Mouse (Mus musculus) thymus, postnatal 4 days (tissue): ENCODE data around the gene Fgfr2.

Source experiments
- DNase-seq: peaks from one replicate; pipeline ENCODE4 v3.0.0; 2021

The Fgfr2 gene

DNA sequence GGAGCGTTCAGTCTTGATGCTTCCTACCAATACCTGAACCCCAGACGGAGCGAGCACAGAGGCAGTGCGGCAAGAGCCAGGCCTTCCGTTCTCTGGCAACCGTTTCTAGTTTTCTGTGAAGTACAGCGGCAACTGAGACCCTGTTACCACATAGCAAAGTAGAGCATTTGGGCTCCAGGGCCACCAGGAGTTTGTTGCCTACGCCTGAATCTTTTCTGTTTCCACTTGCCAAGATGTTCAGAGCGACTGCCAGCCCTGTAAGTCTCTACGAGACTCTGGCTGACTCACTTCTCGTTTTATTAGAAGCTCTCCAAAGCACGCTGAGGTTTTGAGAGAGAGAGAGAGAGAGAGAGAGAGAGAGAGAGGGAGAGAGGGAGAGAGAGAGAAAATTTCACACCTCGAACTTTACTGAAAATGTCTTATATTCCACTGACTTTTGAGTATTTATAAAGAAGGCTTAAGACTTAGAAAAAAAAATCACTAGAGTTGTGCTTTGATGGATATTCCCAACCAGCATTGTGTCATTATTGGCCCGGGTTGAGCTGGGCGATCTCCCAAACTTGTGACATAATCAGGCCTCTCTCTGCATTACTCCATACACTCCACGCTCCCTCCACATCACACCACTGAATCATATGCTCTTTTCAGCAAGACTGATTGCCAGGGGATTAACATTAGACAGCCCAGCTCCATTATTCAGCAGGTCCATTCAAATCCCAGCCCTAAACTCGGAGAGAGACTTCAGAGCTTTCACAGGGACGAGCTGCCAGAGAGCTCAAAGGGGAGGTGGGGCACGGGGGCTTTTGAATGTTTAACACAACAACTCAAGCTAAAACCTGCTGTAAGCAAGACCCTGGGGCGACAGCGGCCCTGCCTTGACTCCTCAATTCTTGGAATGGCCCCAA, 2907.6 kb downstream of the Fgfr2 start:
- no peak for DNase-seq

DNA sequence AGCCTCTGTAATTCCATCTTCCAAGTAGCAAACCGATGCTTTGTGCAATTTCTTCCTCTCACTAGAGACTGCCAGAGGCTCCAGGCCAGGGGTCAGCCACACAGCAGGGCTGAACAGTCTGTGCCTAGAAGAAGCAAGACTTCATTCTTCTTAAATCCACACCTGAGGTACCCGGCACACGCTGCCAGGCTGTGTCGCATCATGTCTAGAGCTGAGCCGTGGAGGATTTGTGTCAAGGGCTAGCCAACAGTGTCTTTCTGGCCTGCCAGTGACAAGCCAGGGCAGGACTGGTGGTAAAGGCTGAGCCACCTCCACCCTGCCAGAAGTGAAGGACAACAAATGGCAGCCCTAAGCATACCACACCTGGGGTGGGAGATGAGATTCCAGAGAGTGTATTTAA, 2910.0 kb downstream of the Fgfr2 start:
- no peak for DNase-seq

DNA sequence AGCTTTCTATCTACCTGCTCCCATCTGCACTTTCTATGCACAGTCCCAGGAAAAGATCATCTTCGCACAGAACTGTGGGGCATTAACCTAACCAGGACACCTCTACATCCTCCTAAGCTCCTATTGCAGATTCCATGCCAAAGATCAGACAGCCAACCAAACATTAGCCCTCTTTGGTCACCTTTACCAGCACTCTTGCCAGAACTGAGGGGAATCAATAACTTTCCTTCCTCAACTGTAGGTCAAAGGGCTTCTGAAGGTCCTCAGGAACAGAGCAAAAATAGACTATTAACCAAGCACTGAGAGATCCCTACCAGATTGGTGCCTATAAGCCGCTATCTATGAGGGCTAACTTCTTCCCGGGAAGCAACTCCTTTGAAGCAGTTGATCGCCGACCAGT, 2911.7 kb downstream of the Fgfr2 start:
- no peak for DNase-seq

DNA sequence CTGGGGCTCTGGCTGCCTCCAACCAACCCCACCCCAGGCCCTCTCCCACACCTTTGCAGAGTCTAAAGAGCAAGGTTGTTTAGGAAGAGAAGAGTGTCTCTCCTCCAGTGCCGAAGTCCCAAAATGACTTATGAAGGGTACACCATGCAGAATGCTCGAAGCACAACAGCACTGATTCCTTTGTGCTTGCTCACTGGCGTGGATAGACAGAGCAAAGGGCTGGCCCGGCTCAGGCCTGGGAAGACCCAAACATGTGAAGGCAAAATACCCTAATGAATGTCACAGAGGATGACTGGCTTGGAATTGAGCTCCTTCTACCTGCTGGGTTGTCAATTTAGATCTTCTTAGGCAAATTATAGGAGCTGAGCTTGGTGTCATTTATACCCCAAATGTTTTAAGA, 2914.5 kb downstream of the Fgfr2 start:
- no peak for DNase-seq

DNA sequence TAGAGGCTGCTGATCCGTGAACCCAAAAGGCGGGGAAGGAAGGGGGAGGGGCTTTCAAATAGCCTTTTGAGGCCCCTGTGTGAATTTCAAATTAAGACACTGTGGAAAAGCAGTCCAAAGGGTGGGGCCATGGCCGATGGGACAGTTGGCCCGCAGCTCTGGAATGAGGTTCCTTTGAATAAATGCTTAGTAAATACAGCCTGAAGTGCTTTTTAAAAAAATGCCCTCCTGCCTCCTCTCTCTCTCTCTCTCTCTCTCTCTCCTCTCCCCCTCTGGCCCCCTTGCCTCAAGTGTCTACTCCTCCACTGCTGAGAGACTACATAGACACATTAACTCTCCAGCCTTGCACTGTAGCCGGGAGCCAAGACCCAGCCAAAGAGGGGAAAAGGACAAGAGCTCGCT, 2917.0 kb downstream of the Fgfr2 start:
- DNase-seq: no peak

DNA sequence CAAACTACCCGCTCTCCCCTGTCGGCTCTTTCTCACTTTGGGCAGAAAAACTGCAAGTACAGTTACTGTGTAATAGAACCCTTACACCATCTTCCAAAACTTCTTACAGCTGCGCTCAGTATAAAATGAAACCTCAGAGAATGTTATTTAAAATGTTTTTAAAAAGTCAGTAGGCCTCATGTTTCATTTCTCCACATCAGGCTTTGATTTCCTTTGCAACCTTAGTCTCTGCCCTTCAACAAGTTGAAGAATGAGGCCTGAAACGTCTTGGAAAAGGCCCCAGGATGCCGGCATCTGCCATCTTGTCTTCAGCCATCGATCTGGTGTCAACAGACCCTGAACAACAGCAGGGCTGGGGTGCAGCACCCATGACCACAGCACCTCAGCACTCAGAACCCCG, 2918.0 kb downstream of the Fgfr2 start:
- no peak for DNase-seq

DNA sequence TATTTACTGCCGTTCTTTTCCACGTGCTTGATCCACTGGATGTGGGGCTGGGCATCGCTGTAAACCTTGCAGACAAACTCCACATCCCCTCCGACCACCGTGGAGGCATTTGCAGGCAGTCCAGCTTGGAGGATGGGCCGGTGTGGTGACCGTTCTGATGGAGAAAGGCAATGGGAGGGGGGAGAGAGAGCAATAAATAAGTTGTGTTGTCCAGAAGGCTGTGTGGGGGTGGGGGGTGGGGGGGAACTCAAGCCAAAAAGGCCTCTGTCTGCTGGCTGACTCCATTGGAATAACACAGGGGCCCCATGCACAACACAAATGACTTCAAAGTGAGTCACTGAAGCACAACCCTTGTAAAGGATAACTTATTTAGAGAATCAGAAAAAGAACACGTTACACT, 2922.1 kb downstream of the Fgfr2 start:
- no peak for DNase-seq

DNA sequence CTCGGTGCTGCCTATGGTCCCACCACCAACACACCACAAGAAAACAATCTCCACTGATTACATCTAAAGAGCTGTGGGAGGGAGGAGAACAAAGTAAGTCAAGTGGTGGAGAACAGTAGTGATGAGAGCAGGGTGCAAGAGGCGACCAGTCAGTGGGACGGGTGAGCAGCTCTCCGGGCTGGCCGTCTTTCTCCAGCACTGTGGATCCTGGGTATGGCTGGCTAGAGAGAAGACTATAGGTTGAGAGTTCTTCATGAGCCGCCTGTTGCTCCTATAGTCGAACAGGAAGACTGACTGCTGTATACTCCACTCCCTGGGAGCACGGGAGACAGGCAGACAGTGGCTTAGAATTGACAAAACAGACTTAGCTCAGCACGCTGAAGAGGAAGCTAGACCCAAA, 2923.2 kb downstream of the Fgfr2 start:
- DNase-seq: no peak

DNA sequence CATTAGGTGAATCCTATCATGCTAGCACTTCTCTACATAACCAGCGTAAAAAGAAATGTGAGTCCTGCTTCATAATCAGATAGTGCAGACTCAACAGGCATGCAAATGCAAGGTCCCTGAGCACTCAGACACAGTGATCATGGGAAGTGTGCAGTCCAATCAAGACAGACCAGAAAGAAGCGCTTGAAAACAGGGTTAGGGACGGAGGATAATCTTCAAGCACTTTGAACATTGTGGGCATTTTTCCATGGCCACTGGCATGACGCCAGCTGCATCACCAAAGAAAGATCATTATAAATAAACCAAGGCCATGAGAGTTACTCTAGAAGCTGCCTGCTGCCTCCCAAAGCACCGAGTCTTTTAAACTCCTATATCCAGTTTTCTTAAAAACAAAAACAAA, 2923.8 kb downstream of the Fgfr2 start:
- no peak for DNase-seq

DNA sequence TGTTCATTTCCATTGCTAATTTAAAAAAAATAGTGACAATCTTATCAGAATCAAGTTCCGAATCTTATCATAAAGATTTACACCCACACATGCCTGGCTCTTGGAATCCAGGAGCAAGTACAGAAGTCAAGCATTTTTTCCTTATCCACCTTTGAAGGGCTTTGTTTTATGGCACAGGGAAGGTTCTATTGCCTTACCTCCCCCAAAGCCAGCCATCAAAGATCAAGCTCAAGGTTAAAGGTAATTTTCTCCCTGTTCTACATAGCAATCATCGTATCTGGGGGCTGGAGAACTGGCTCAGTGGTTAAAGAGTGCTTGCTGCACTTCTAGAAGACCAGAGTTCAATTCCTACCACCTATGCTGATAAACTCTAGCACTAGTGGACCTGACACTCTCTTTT, 2928.1 kb downstream of the Fgfr2 start:
- no peak for DNase-seq

DNA sequence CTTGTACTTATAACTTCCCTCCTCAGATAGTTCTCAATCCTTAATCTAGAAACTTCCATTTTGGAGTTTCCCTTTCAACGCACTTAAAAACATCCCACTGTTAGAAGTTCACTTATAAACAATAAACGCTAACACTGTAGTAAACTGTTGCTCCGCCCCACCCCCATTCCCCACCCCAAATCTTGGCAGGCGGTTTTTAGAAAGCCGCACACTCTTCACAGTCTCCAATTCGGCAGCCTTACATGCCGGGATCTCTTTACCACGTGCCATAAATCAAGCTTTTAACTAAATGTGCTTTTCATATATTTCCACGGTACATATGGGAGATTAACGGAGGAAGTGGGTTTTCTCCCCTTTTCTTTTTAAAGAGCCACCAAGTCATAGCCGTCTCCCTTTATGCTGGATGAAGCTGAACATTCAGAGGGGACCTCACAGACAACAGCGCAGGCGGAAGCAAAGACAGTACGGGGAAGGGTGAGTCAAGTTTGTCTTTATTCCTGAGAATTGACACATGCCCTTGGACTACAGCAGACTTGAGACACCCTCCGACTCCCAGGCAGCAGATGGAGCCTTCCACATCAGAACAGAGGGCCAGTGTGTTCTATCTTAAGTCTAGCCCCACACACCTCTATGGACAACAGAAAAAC, 2932.7 kb downstream of the Fgfr2 start:
- DNase-seq: no peak

DNA sequence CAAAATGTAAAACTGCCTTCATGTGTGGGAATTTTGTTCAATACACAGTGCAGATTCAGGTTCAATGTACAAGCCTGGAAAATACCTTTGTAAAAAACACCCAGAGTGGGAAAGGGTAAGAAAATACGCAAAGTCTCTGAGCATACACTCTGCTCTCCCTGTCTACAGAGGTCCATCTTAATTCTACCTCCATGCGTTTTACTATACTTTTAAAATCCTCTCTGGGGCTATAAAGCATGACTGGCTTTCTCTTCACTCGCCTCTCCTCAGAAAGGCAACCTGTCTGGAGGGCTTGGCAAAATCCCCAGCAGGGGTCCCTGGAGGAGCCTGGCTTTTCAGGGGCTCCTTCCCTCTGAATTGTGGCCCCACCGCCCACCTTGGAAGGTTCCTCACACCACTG, 2933.2 kb downstream of the Fgfr2 start:
- no peak for DNase-seq

DNA sequence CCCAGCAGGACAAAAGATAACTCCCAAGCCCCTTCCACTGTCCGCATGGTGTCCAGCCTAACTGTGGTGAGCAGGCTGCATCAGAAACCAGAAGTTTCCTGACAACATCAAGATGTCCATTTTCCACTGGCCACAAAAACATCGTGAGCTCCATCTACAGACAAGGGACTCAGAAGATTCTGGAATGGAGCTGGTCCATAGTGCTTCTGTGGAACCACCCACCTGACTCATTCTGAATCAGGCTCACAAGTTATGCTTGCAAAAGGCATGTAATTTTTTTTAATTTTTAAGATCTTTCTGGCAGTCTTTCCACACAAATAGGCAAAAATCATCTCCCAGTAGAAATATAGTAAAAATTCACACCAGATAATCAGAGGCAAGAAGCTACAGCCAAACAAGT, 2935.0 kb downstream of the Fgfr2 start:
- DNase-seq: no peak

DNA sequence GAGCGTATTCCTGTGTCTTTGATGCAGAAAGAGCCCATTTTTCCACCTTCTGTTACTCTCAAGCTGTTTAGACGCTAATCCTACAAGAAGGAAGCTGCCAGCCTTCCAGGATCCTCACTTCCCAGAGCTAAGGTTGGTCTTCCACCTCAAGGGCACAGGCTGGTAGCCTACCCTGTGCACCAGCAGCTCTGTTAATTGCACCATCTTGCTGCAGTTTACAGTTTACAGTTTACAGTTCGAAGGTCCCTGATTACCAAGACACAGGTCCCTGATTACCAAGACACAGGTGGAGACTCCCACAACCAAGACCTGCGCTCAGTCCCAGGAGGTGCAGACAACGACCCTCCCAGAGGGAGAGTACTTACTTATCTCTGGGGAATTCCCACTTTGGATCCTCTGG, 2938.3 kb downstream of the Fgfr2 start:
- no peak for DNase-seq

DNA sequence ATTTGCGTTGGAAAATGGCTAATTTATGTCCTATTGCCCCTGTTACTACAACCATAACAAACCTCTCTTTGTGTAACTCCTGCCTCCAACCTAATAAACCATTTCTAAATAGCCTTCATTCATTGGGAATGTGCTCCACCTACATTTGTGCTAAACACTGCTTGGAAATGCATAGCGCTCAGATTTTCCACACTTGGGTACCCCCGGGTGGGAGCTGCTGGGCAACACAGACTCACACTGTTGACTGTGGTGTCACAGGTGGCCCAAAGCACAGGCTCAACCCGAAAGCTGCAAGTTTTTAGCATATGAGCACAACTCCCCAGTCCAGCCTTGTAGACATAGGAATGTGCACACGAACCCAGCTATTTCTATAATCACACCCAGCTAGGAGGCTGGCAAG, 2939.2 kb downstream of the Fgfr2 start:
- DNase-seq: no peak

DNA sequence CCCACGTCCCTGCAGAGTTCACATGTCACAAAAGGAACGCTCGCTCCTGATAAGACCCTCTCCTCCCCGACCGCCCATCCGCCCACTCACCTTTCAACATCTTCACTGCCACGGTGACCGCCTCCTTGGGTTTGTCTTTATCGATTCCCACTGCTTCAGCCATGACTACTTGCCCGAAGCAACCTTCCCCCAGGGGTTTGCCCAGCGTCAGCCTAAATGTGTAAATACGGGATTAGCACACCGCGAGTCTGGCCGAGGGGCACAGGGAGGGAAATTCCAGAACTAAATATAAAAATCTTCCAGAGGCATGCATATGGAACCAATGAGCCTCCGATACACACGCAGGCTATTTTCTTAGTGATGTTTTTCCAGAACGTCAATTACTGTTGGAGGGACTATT, 2940.6 kb downstream of the Fgfr2 start:
- DNase-seq: no peak

DNA sequence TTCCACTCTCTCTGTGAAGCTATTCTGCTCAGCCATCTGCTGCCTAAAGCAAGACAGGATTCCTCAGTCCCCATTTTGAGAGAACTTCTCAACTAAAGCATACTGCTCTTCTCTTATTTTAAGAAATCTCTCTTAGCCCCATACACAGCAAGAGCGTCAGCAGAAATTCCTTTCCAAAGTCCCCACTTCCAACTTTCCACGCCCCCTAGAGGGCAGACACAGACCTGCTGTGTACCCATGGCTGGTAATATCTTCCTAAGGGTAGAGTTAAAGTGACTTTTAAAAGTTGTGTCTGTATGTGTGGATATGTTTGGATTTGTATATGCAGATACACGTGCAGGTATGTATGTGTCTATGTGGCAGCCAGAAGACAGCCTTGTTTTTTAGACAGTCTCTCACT, 2944.2 kb downstream of the Fgfr2 start:
- DNase-seq: peak; percentile 13

DNA sequence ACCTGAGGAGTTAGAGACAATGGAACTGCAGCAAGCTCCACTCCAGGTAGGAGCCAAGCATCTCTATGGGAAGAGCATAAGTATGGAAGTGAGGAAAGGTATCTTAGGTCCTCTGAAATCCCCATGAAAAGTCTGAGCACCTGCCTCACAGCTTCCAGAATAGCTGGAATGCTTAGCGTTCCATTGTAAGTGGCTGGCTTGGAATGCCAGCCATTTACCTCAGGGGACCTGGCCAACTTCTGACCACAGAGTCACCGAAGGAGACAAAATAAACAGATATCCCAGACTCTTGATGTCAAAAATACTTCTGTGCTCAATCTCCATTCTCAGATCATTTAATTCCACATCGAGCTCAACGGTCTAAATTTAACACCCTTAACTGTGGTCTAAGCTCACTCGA, 2946.1 kb downstream of the Fgfr2 start:
- no peak for DNase-seq

DNA sequence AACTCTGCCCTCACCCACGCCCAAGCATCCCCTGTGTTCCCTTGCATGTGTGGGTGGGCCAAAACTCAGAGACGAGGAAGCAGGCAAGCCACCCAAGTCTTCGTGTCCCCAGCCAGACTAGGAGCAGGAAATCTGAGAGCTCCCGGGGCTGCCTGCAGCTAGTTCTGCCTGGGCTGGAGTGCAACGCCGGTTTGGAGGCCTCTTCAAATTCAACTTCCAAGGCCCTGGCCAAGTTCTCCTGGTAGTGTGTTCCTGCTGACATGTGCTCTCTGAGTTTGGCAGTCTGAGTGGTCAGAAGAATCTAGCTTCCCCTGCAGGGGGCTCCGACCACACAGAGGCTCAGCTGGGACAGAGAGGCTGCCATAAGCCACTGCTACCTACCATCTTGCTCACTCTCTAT, 2948.6 kb downstream of the Fgfr2 start:
- no peak for DNase-seq

DNA sequence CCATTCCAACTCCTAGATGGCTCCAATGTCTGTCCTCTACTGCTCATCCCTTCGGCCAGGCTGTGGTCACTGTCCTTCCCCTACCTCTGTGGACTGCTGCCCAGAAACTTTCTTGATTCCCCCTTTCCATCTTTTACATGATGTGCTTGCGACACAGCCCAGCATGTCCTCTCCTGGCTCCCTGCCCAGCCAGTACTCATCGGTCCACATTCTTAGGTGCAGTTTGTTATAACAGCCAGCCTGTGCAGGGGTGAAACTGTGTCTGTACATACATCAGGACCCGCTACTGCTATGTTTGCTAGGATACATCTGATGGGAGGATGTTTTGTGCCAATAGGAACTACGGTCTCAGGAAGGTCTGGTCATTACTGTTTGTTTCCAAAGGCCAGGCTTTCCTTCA, 2949.2 kb downstream of the Fgfr2 start:
- no peak for DNase-seq

DNA sequence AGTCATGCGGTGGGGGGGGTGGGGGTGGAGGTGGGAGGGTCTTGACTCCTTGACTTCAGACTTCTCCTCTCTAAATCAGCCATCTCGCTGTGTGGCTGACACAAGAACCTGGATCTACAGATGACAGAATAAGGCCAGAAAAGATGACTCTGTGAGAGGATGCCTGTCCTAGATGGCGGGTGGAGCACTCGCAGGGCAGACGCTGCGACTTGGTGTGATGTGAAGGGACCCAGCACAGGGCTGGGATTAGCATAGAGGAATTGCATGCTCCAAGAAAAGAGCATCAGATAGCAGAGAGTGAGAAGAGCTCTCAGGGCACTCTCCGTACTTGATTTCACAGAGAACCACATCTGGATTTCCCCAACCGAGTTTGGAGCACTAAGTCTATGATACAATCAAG, 2953.0 kb downstream of the Fgfr2 start:
- DNase-seq: no peak

DNA sequence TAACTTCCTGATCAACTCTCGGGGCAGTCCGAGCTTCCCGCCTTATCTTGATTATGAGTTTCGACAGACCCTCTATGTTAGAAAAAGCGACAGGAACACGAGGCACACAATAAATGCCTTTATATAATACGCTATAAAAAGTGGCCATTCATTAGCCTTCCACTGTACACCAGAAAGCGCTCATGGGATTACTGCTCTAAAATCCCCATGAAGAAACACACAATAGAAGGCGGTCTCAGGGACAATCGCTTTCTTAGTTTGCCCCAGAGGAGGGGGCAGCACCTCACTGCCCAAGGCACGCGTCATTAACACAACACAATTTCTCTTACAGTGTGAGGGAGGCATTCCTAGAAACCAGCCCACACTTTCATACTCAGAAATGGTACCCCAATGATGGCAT, 2954.9 kb downstream of the Fgfr2 start:
- no peak for DNase-seq

DNA sequence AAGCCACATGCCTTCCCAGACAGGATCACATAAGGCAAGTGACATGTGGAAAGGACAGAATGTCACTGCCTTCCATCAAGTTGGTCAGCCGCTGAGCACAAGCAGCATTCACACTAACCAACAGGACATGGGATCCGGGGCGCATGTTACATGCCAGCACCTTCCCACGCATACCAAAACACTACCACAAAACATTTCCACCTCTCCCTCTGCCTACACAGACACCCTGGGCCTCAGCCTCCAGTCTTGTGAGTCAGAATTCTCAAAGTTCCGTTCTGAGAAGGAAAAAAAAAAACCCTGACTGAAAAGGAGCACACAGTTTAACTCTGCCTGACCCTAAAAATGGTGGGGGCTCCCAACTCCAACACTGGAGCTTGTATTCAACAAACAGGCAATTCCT, 2955.9 kb downstream of the Fgfr2 start:
- DNase-seq: no peak

DNA sequence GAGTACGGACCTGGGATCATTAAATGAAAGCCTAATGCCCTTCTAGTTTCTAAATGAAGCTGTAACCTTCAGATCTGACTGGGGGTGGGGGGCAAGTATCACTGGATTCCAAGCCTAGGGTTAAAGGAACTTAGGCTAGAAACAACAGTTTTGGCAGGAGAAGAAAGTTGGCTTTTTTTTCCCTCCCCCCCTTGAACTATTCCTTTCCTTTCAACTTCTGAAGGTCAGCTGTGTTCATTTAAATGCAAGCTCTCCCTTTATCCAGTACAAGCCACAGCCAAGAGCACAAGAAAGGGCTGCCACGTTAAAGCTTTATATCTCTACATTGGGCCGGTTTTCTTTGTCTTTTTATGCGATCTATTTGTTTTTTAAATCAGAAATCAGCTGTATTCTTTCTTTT, 2957.0 kb downstream of the Fgfr2 start:
- no peak for DNase-seq

DNA sequence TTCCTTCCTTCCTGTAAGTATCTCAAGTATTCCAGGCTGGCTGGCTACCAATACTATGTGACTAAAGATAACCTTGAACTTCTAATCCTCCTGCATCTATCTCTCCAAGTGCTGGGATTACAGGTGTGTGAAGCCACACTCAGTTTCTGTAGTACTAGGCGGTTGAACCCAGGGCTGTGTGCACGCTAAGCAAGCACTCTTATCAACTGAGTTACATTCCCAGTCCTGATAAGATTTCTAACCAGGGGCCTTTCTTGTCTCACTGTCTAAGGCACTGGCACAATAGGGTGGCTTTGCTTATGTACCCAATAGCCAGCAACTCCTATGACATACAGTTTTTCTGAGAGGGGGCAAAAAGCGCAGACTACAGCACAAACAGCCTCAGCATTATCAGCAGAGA, 2957.7 kb downstream of the Fgfr2 start:
- no peak for DNase-seq
